ENCODE assay signal across 8 mouse cellular contexts in genomic region chr14:27230262-27231022, GRCm38 (mm10).
DNase-seq lines count a peak whose midpoint lies in the region; ATAC-seq and TF ChIP-seq lines count a peak whose summit lies in the region.

No protein-coding gene starts in this region.

- peaks cover 26% of the 10 kb centered on the region for H3K4me1 ChIP-seq in heart, adult 2 months (ENCODE audit: control insufficient read depth, insufficient read depth, low read length)
- peaks cover 25% of the 10 kb centered on the region for H3K4me1 ChIP-seq in kidney, embryonic 16.5 days (ENCODE audit: insufficient read depth, low read length)
- H3K4me1 ChIP-seq in thymus, adult 2 months (replicated peaks; ENCODE audit: control insufficient read depth, insufficient read depth, low read length) = peaks cover 50% of the 10 kb centered on the region

- peak overlapping the region; percentile 19 for H3K4me2 ChIP-seq in kidney, embryonic 16.5 days (replicated peaks; ENCODE audit: low read depth, low read length)

- peak overlapping the region; percentile 31; the same call in 1 of the 2 replicates for H3K4me3 ChIP-seq in heart, adult 2 months
- no peak overlapping the region; the same call in 1 of the 2 replicates for H3K4me3 ChIP-seq in kidney, embryonic 16.5 days (ENCODE audit: low read length)
- peak overlapping the region; percentile 8 for H3K4me3 ChIP-seq in thymus, adult 2 months (ENCODE audit: control insufficient read depth, insufficient read depth, low read length)

- H3K9me3 ChIP-seq in kidney, embryonic 16.5 days (ENCODE audit: low read length) = no peaks in the 10 kb centered on the region

- TF ChIP-seq CTCF in heart, adult 2 months (IDR thresholded peaks at IDR 0.05) = no peak
- TF ChIP-seq CTCF in thymus, adult 2 months (IDR thresholded peaks at IDR 0.05; ENCODE audit: borderline replicate concordance, control insufficient read depth, extremely low read depth, insufficient read depth, low read length, poor library complexity) = no peak

- H3K9ac ChIP-seq in heart, adult 2 months (ENCODE audit: low read depth, low read length) = peak overlapping the region; percentile 53
- H3K9ac ChIP-seq in kidney, embryonic 16.5 days (replicated peaks; ENCODE audit: low read length) = peak overlapping the region; percentile 7

- 9% methylated on average over 18 of the region's 18 CpGs for WGBS in heart, adult 2 months
- WGBS in kidney, embryonic 16.5 days = 12% methylated on average over 18 of the region's 18 CpGs
- 23% methylated on average over 18 of the region's 18 CpGs for WGBS in thymus, adult 2 months

- H3K36me3 ChIP-seq in heart, adult 2 months (ENCODE audit: control insufficient read depth, insufficient read depth, low read length) = peaks cover 6% of the 10 kb centered on the region
- H3K36me3 ChIP-seq in kidney, embryonic 16.5 days (ENCODE audit: insufficient read depth, low read length) = no peaks in the 10 kb centered on the region
- H3K36me3 ChIP-seq in thymus, adult 2 months (ENCODE audit: control insufficient read depth, insufficient read depth, low read length) = no peaks in the 10 kb centered on the region

- intact Hi-C loops in heart, adult 2 months (cut with DNase I) = loop anchor here (5.0 kb wide), 1 partner anchor 112 kb away; no protein-coding TSS in a partner anchor

- peak; percentile 89 for TF ChIP-seq EP300 in heart, adult 2 months (IDR thresholded peaks at IDR 0.05; ENCODE audit: insufficient read depth, low read depth, low read length)

- H3K79me2 ChIP-seq in heart, adult 2 months (replicated peaks; ENCODE audit: control insufficient read depth, insufficient read depth, low read length) = no peaks in the 10 kb centered on the region

- peak; percentile 17 to 30 for DNase-seq in spleen, postnatal 10 days (ENCODE audit: low spot score in 2 of 2)
- DNase-seq in spleen, postnatal 14 days (ENCODE audit: low spot score in 2 of 2) = no peak
- peak; percentile 64 to 80 for DNase-seq in heart, adult 2 months
- DNase-seq in lung, postnatal 10 days = peak; percentile 75
- DNase-seq in thymus, adult 2 months = peak; percentile 63
- no peak for DNase-seq in frontal cortex, postnatal 25 days (ENCODE audit: low spot score in 2 of 2)
- no peak for DNase-seq in urinary bladder, adult 2 months (ENCODE audit: low spot score)

- ATAC-seq in kidney, embryonic 16.5 days (ENCODE audit: low FRiP score, low TSS enrichment) = peak; percentile 83

- H3K27ac ChIP-seq in heart, adult 2 months = peak overlapping the region; percentile 92
- peak overlapping the region; percentile 81 for H3K27ac ChIP-seq in kidney, embryonic 16.5 days (ENCODE audit: low read length)
- H3K27ac ChIP-seq in thymus, adult 2 months (ENCODE audit: control insufficient read depth, insufficient read depth, low read length) = peak overlapping the region; percentile 97

- peak; percentile 77 for TF ChIP-seq POLR2A in heart, adult 2 months (IDR thresholded peaks at IDR 0.05; ENCODE audit: insufficient read depth, low read depth, low read length)
- no peak for TF ChIP-seq POLR2A in thymus, adult 2 months (IDR thresholded peaks at IDR 0.05; ENCODE audit: control insufficient read depth, extremely low read depth, insufficient read depth, low read length, poor library complexity)

- H3K27me3 ChIP-seq in heart, adult 2 months (ENCODE audit: control insufficient read depth, insufficient read depth, low read length) = no peaks in the 10 kb centered on the region
- no peaks in the 10 kb centered on the region for H3K27me3 ChIP-seq in kidney, embryonic 16.5 days (ENCODE audit: insufficient read depth, low read length)
- no peaks in the 10 kb centered on the region for H3K27me3 ChIP-seq in thymus, adult 2 months (ENCODE audit: control insufficient read depth, insufficient read depth, low read length)

Comparison
In these comparisons a context has a peak if more than half of its experiments do, and no peak if none do; other contexts are left out.
1. DNase-seq: peak in spleen, postnatal 10 days (2 of 2), heart, adult 2 months (2 of 2), lung, postnatal 10 days (single experiment) and thymus, adult 2 months (single experiment); none in spleen, postnatal 14 days (0 of 2), frontal cortex, postnatal 25 days (0 of 2) and urinary bladder, adult 2 months (single experiment).
2. Peak in every context shown above with its lines, with median percentiles within 50 percentile points of each other: H3K27ac ChIP-seq.